Mouse (Mus musculus) stomach, postnatal 0 days (tissue): ENCODE measurements around the gene Pmf1. TPM values are rescaled to one million over a fixed set of nuclear protein-coding genes. Genes with fewer than 3 reads are reported as not detected.
A peak's percentile ranks its signal among the peaks of the same experiment; 100 is the strongest.
"Not testable (repeated sequence)": the region's sequence is repeated elsewhere in the genome, so short reads cannot be mapped to it uniquely, and the experiment has no call there.

Experiments
- ATAC-seq: fragments of 200-750 bp; cut with Nextera tagmentation; 2 replicates; pipeline ENCODE4 v1.8.0; 2017; ENCODE audit not compliant: low FRiP score, low TSS enrichment
- DNase-seq: peaks from one replicate; pipeline ENCODE4 v3.0.0-alpha.2; 2016; ENCODE audit warnings: low spot score
- H3K27ac ChIP-seq: fragments of 300-500 bp; sonication (generic); replicated peaks from 2 replicates; pipeline ENCODE4 v1.5.1; 2014; ENCODE audit warnings: mild to moderate bottlenecking, control low read depth
- H3K27me3 ChIP-seq: fragments of 300-500 bp; sonication (generic); 2 replicates; pipeline ENCODE4 v1.6.1; 2014; ENCODE audit warnings: low read length; ENCODE audit not compliant: control insufficient read depth, insufficient read depth
- H3K36me3 ChIP-seq: fragments of 300-500 bp; sonication (generic); 2 replicates; pipeline ENCODE4 v1.6.1; 2014; ENCODE audit warnings: low read length, mixed read lengths; ENCODE audit not compliant: control insufficient read depth, insufficient read depth
- H3K4me1 ChIP-seq: fragments of 300-500 bp; sonication (generic); replicated peaks from 2 replicates; pipeline ENCODE4 v1.6.1; 2014; ENCODE audit warnings: antibody characterized with exemption; ENCODE audit not compliant: control insufficient read depth, insufficient read depth
- H3K4me2 ChIP-seq: fragments of 300-500 bp; sonication (generic); replicated peaks from 2 replicates; pipeline ENCODE4 v1.6.1; 2014; ENCODE audit warnings: low read depth, mild to moderate bottlenecking, control low read depth, moderate library complexity
- H3K4me3 ChIP-seq: fragments of 300-500 bp; sonication (generic); 2 replicates; pipeline ENCODE4 v1.5.1; 2014; ENCODE audit warnings: low read depth, low read length, control low read depth
- H3K9ac ChIP-seq: fragments of 300-500 bp; sonication (generic); 2 replicates; pipeline ENCODE4 v1.6.1; 2014; ENCODE audit warnings: mild to moderate bottlenecking, low read length, control low read depth, mixed read lengths
- H3K9me3 ChIP-seq: fragments of 300-500 bp; sonication (generic); 2 replicates; pipeline ENCODE4 v1.6.1; 2016; ENCODE audit warnings: low read length; ENCODE audit not compliant: control insufficient read depth
- CTCF ChIP-seq: IDR thresholded peaks from 2 replicates; pipeline ENCODE4 v1.5.1; 2016; ENCODE audit warnings: antibody characterized with exemption, low read depth, mild to moderate bottlenecking, moderate library complexity
- EP300 ChIP-seq: optimal IDR thresholded peaks from 2 replicates; pipeline ENCODE3; 2016; ENCODE audit warnings: antibody characterized with exemption
- WGBS: fragments of 180-500 bp; shearing (Covaris S2); extraction: QIAGEN DNeasy Blood & Tissue Kit; methylation state at CpG from one replicate; pipeline ENCODE4 v1.1.7; 2014; 5-methylcytosine and 5-hydroxymethylcytosine counted together
- polyA plus RNA-seq: library from polyadenylated mRNA; unstranded; fragments of >200 nt; fragmentation: Nextera tagmentation; extraction: Ambion mirVana; gene quantifications from 2 replicates; pipeline ENCODE4 v1.2.1, GENCODE M21; 2015

The Pmf1 gene
- polyA plus RNA-seq, 1 experiment from 2014 or later = 58.1 TPM

GRCm38 (mm10) chr3:88436395-88437201 lies 26.5 kb upstream of the Pmf1 start:
- Histone ChIP-seq H3K27me3 (no peaks in the 10 kb centered on the region), H3K4me2 (peak overlapping the region; percentile 51), H3K36me3 (peaks cover 3% of the 10 kb centered on the region; the same call in 1 of the 2 replicates), H3K27ac (no peak overlapping the region), H3K4me3 (peak overlapping the region; percentile 10), H3K9me3 (no peaks in the 10 kb centered on the region), H3K9ac (peak overlapping the region; percentile 53), H3K4me1 (peaks cover 4% of the 10 kb centered on the region; the same call in 1 of the 2 replicates)
- ATAC-seq (peak; percentile 65), DNase-seq (peak; percentile 54)
- TF ChIP-seq EP300 (no peak), CTCF (peak; percentile 62)
- WGBS = 25% methylated on average over 29 of the region's 29 CpGs

DNA sequence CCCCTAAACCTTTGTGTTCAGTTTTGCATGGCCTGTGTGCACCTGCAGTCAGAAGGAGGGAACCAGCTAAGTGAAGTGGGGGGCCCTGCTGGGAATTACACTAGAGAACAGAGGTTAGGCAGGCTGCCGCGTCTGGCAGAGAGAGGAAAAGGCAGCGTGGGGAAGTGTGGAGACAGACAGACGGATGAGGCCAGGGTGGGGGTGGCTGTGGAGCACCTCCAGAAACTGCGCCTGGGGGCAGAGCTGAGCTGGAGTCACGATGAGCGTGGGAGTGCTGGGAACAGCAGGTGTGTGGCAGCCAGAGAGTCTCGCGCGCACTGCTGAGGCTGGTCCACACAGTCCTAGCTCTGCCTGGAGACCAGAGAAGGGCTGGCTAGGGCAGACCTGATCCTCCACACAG lies 25.4 kb upstream of the Pmf1 start:
- Histone ChIP-seq H3K9me3 (no peaks in the 10 kb centered on the region), H3K9ac (no peak overlapping the region), H3K4me3 (no peak overlapping the region), H3K4me2 (no peak overlapping the region), H3K4me1 (peaks cover 4% of the 10 kb centered on the region; the same call in 1 of the 2 replicates), H3K27ac (no peak overlapping the region), H3K27me3 (no peaks in the 10 kb centered on the region), H3K36me3 (peaks cover 3% of the 10 kb centered on the region; the same call in 1 of the 2 replicates)
- no peak for TF ChIP-seq EP300
- no peak for DNase-seq
- WGBS = 57% methylated on average over 10 of the region's 10 CpGs
- no peak for ATAC-seq

DNA sequence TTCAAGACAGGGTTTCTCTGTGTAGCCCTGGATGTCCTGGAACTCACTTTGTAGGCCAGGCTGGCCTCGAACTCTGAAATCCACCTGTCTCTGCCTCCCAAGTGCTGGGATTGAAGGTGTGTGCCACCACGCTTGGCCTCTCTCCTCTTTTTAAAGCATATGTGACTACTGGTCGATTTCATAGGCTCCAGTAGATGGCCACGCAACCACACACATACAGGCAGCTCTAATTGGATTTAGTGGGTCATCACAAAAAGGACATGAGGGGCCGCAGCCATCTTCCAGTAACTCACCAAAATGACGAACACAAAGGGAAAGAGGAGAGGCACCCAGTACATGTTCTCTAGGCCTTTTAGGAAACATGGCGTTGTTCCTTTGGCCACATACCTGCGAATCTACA lies 18.5 kb upstream of the Pmf1 start:
- H3K4me1 ChIP-seq, H3K36me3 ChIP-seq, H3K4me2 ChIP-seq, H3K27me3 ChIP-seq, H3K27ac ChIP-seq, H3K4me3 ChIP-seq, H3K9ac ChIP-seq, ATAC-seq, DNase-seq, H3K9me3 ChIP-seq: not testable (repeated sequence)
- peak; percentile 58 for TF ChIP-seq CTCF
- WGBS = 74% methylated on average over 8 of the region's 8 CpGs

- whole genome bisulfite sequencing = 74% methylated on average over 4 of the region's 4 CpGs
- no peak overlapping the region for H3K4me3 ChIP-seq
- ATAC-seq = no peak
Observed at GRCm38 (mm10) chr3:88427342-88427905, 17.3 kb upstream of the Pmf1 start.

DNA sequence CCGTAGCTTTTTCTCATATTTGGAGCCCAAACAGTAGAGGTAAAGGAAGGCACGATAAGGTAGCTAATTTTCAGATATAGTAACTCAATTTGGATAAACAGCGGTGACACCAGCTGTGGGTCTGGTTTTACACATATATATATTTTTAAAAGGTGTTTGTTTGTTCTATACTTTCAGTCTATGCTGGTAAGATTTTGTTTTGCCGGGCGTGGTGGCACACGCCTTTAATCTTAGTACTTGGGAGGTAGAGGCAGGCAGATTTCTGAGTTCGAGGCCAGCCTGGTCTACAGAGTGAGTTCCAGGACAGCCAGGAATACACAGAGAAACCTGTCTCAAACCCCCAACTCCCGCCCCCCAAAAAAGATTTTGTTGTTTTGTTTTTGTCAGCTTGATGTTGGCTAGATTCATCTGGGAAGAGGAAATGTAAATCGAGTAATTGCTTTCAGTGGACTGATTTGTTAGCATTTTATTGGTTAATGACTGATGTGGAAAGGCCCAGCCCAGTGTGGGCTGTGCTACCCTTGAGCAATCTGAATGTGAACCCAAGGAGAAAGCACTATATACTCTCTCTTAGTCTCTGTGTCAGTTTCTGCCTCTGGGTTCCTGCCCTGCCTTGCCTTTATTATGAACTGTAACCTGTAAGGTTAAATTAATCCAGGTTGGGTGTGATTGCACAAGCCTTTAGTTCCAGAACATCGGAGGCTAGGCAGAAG lies 15.7 kb upstream of the Pmf1 start:
- no peak for ATAC-seq
- H3K27ac ChIP-seq = no peak overlapping the region
- no peak overlapping the region for H3K9ac ChIP-seq
- no peaks in the 10 kb centered on the region for H3K36me3 ChIP-seq
- H3K4me1 ChIP-seq = peaks cover 7% of the 10 kb centered on the region
- DNase-seq = no peak
- WGBS = 76% methylated on average over 10 of the region's 10 CpGs
- no peaks in the 10 kb centered on the region for H3K27me3 ChIP-seq
- TF ChIP-seq CTCF (no peak), EP300 (no peak)
- no peaks in the 10 kb centered on the region for H3K9me3 ChIP-seq
- H3K4me2 ChIP-seq = no peak overlapping the region
- no peak overlapping the region for H3K4me3 ChIP-seq

More at GRCm38 (mm10) chr3:88427342-88427905, 17.3 kb upstream of the Pmf1 start:
- DNase-seq = no peak
- peaks cover 3% of the 10 kb centered on the region for H3K4me1 ChIP-seq
- H3K27me3 ChIP-seq = no peaks in the 10 kb centered on the region
- H3K9me3 ChIP-seq = no peaks in the 10 kb centered on the region
- no peak overlapping the region for H3K27ac ChIP-seq
- no peak overlapping the region for H3K9ac ChIP-seq
- H3K36me3 ChIP-seq = no peaks in the 10 kb centered on the region
- TF ChIP-seq CTCF = no peak
- TF ChIP-seq EP300 = no peak
- no peak overlapping the region for H3K4me2 ChIP-seq
